Mouse (Mus musculus) frontal cortex, adult 2 months (tissue): Measurements from ENCODE around the gene Wnt10b. TPM values are rescaled to one million over a fixed set of nuclear protein-coding genes. Genes with fewer than 3 reads are reported as not detected.
A peak's percentile ranks its signal among the peaks of the same experiment; 100 is the strongest.

Experiments used
- DNase-seq, 2 experiments: peaks; one replicate each; pipeline ENCODE4 v3.0.0; 2022; ENCODE audit warnings: low spot score in 1 of 2; ENCODE audit errors: extremely low spot score in 1 of 2
- polyA plus RNA-seq: library from polyadenylated mRNA; depleted of rRNA; stranded (reverse); fragments of >200 nt; gene quantifications from 2 replicates; pipeline ENCODE4 v1.2.3, GENCODE M21; 2012

Wnt10b gene
- polyA plus RNA-seq, 1 experiment = 6.3 TPM

GRCm38 (mm10) chr15:98797835-98798492, 20.0 kb upstream of the Wnt10b start:
- DNase-seq = no peak

DNA sequence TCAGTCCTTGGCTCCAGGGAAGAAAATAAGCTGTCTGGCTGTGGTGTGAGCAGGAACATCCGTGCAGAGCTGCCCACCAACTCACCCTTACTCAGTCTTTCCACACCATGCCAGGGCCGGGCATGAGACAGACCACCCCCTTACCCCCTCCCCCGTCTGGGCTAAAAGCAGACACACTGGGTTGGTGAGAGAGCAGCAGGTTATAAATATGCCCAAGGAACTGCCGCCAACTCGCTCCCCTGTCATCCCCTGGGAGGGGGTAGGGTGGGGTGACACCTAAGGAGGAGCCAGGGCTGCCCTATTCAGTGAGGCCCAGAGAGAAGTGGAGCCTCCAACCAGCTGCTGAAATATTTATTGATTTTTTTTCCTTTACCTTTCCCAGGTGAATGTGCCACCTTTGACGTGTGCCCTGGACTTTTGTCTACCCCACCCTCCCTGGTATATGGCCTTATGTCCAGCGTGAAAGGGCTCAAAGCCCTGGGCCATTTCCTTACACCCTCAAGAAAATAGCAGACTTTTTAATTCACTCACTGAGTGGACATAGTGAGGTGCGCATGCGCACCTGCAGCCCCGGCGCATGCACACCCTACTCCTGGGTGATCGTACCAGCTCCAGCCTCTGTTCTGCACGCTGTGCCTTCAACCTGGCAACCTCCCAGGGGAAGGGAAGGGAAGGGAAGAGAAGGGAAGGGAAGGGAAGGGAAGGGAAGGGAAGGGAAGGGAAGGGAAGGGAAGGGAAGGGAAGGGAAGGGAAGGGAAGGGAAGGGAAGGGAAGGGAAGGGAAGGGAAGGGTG, 19.0 kb upstream of the Wnt10b start:
- peak in 1 of 2 experiments; percentile 41 for DNase-seq

- peak in 1 of 2 experiments; percentile 31 for DNase-seq
Measured at GRCm38 (mm10) chr15:98793141-98793698, 15.3 kb upstream of the Wnt10b start.

DNA sequence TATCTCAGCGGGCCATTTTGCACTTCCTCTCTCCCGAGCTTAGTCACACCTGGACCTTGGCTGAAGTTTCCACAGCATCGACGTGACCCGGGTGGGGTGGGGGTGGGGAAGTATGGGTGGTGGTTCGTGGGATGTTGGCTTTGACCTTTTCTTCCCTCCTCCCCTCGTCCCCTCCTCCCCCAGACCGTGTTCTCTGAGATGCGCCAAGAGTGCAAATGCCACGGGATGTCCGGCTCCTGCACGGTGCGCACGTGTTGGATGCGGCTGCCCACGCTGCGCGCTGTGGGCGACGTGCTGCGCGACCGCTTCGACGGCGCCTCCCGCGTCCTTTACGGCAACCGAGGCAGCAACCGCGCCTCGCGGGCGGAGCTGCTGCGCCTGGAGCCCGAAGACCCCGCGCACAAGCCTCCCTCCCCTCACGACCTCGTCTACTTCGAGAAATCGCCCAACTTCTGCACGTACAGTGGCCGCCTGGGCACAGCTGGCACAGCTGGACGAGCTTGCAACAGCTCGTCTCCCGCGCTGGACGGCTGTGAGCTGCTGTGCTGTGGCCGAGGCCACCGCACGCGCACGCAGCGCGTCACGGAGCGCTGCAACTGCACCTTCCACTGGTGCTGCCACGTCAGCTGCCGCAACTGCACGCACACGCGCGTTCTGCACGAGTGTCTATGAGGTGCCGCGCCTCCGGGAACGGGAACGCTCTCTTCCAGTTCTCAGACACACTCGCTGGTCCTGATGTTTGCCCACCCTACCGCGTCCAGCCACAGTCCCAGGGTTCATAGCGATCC, 14.5 kb upstream of the Wnt10b start:
- DNase-seq = peak in 1 of 2 experiments; percentile 71

DNA sequence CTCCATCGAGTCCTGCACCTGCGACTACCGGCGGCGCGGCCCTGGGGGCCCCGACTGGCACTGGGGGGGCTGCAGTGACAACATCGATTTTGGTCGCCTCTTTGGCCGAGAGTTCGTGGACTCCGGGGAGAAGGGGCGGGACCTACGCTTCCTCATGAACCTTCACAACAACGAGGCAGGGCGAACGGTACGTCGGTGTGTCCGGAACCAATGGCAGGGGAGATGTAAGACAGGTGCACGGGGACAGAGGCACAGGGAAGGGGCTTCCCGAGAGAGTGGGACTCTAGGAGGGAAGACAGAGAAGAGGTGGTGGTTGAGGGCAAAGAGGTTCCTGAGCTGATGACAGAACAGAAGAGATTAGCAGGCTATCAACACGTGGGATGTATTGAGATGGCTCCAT, 13.8 kb upstream of the Wnt10b start:
- DNase-seq = no peak

GRCm38 (mm10) chr15:98791221-98791620, 13.3 kb upstream of the Wnt10b start:
- DNase-seq = no peak

- no peak for DNase-seq
Measured at GRCm38 (mm10) chr15:98790761-98791160, 12.8 kb upstream of the Wnt10b start.

DNA sequence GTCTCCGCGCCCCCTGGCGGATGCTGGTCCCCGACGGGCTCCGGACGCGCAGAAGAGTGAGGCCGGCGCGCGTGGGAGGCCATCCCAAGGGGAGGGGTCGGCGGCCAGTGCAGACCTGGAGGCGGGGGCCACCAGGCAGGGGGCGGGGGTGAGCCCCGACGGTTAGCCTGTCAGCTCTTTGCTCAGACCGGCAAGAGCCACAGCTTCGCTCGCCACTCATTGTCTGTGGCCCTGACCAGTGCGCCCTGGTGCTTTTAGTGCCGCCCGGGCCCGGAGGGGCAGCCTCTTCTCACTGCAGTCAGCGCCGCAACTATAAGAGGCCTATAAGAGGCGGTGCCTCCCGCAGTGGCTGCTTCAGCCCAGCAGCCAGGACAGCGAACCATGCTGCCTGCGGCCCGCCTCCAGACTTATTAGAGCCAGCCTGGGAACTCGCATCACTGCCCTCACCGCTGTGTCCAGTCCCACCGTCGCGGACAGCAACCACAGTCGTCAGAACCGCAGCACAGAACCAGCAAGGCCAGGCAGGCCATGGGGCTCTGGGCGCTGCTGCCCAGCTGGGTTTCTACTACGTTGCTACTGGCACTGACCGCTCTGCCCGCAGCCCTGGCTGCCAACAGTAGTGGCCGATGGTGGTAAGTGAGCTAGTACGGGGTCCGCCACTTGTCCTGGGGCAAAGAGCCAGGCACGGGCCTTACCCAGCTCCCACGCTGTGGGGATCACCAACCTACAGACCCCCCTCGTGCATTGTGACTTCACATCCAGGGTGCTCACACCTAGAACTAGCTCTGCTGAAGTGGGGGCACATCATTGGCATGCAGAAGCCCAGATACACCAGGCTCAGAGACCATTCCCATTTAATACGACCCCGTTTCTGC, 11.9 kb upstream of the Wnt10b start, which contains the start of gene Wnt1:
TSS of gene Wnt1 (plus strand) at position 197 of the 875 bp plus-strand sequence.
- no peak for DNase-seq

DNA sequence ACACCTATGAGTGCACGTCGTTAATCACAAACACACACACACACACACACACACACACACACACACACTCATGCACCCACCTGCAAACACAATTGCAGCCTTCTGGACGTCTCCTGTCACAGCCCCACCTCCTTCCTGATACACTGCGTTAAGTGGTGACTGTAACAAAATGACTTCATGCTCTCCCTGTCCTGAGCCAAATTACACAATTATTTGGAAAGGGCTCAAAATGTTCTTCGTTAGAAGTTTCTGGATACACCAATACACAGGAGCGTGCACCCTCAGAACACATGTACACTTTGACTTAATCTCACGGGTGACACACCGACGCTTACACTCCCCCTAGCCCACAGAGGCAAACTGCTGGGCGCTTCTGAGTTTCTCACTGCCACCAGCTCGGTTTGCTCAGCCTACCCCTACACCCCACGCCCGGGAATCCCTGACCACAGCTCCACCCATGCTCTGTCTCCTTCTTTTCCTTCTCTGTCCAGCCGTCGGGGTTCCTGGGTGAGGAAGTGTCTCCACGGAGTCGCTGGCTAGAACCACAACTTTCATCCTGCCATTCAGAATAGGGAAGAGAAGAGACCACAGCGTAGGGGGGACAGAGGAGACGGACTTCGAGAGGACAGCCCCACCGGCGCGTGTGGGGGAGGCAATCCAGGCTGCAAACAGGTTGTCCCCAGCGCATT, 11.2 kb upstream of the Wnt10b start:
- no peak for DNase-seq

DNA sequence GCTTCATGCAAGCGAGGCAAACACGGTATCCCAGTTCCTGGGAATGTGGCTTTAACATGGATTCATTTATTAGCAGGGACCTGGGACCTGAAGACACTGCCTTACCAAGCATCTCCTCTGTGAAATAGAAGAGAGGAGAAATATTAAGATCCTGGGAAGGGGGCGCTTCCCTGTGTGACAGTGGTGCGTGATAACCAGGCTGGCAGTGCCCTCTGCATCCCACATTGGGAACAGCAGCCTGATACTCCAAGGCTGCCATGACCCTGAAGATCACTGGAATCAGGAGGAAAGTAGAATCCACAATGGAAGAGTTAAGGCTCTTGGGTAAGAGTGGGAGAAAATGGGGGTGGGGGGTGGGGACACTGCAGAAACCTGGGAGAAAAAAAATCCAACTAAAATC, 10.0 kb upstream of the Wnt10b start:
- DNase-seq = peak in 1 of 2 experiments; percentile 49

GRCm38 (mm10) chr15:98785744-98786143, 7.8 kb upstream of the Wnt10b start:
- no peak for DNase-seq

DNA sequence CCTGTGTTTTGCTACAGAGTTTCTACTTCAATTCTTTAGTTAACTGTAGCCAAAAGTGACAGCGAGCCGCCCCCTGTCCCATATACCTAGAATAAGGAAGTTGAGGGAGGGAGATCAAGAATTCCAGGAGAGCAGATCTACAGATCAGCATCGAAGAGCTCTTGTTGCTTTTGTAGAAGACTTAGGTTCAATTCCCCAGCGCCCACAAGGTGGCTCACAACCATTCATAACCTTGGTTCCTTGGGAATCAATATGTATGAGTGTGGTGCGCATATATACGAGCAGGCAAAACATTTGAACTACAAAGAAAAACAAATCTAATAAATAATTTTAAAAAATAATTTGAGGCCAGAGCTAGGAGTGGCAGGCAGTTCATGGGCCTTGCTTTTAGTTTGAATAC, 3.2 kb upstream of the Wnt10b start:
- DNase-seq = no peak

DNA sequence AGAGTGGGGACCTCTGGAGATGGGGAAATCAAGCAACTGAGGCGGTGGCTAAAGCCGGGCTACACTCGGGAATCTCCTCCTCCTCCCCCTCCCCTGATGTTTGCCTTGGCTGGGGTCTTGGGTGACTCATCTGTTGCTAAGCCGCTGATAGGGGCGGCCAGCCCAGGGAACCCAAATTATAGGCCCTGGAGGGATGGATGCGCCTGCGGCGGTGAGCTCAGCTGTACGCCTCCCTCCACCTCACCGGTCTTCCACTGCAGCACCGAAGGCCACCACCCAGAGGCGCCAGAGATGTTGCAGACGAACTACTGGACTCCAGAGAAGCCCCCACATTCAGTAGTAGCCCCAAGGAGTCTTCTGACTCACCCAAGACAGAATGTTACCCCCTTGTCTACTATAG, 2.6 kb upstream of the Wnt10b start:
- no peak for DNase-seq

DNA sequence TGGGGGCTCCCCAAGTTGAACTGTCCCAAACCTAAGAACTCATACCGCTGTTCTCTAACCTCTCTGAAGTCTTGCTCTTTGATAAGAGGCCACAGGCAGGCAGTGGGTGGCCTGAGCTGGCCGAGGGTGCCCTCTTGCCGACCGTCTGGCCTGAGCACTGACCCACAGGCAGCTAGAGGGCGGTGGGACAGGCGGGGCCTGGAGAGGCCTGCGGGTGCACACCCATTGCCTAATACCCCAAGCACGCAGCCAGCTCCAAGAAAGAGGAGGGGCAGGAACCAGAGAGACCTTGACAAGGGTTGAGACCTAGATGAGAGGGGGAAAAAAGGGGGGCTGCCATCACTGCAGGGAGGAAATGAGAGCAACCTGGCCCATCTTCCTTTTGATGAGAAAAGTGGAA, 2.1 kb upstream of the Wnt10b start:
- no peak for DNase-seq

DNA sequence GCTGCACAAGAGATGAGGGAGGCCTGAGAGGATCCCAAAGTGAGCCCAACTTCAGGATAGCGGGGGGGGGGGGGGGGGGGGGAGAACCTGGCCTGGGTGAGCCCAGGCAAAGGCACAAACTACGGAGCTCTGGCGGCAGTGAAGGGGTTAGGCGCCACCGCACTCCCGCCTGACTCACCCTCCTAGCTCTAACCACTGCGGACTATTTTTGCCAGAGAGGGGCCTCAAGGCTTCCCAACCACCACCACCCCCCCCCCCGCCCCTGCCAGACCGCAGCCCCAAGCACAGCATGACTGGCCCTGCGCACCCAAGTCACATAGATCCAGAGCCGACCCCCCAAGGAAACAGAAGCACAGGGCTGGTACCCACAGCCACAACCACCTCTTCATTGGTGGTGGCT, 856 bp upstream of the Wnt10b start:
- no peak for DNase-seq

- no peak for DNase-seq
Measured at GRCm38 (mm10) chr15:98778191-98778770, 331 bp upstream of the Wnt10b start.

GRCm38 (mm10) chr15:98777005-98777616, 839 bp downstream of the Wnt10b start:
- DNase-seq = no peak

DNA sequence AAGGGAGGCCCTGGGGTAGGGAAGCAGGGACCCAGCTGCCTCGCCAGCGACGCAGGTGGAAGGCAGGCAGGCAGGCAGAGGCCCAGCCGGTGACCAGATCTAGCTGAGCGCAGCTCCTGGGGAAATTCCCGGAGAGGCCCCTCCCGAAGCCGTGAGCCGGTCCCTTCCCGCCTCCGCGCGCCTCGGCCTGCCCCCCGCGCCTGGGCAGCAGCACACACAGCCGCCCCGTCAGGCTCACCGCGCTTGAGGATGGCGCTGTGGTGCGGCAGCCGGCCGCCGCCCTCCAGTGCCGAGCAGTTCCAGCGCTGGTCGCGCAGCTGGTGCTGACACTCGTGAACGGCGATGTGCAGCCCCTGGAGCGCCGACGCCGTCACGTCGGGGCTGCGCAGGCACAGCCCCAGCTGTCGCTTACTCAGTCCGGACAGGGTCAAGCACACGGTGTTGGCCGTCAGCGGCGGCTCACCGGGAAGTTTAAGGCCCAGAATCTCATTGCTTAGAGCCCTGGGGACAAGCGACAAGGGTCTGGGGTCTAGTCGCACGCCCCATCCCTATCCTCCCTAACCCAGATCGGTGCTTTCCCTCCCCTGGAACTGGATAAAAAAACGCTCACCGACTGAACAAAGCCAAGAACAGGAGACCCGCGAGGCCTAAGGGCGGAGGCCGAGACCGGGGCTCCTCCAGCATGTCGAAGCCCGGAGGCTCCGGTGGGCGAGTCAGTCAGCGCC, 1.5 kb downstream of the Wnt10b start:
- no peak for DNase-seq
